8 mouse cellular contexts compared by ENCODE assay signal in the genomic region with DNA sequence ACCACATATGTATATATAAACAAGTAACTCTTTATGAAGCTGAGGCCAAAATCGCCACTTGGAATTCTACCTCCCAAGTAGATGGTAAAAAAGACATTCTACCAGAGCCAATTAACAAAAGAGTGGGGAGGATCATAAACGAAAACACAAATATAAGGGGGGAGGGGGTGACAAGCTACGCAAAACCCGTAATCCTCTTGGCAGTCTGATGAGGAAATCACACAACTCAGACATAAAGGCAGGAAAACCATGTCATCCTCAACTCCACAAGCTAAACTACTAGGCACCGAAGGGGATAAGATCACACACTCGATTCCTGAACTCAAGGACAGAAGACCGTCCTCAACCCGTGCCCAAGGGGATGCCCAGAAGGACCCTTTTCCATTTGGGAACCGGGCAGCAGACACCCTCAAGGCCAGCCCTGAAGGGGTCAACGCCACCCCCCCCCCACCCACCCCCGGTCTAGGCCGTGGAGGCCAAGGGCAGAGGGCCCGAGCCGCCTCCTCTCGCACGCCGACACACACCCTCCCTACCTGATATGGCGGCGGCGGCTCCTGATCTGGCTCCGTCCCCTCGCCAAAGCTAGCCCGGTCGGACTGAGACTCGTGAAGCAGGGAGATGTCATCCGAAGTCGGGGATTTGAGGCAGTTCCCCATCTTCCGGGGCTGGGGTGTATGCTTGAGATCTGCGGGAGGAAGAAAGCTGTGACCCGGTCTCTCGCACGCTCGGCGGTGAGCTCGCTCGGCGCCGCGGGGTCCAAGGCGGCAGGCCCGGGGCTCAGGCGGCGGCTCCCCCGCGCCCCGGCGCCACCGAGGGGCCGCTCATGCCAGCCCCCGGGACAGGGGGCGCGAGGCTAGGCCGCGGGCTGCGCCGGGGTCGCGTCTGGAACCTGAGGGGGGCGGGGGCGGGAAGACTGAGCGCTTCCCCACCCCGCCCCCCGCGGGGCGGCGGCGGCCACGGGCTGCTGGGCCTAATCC. TPM values are rescaled to one million over a fixed set of nuclear protein-coding genes. Genes with fewer than 3 reads are reported as not detected.
DNase-seq lines count a peak whose midpoint lies in the region; ATAC-seq lines count a peak whose summit lies in the region.

No protein-coding gene starts in this region.

- no peaks in the 10 kb centered on the region for H3K36me3 ChIP-seq in hindbrain, embryonic 11.5 days (ENCODE audit: control insufficient read depth, insufficient read depth, low read length)

- under 1% methylated on average over 34 of the region's 68 CpGs for WGBS in hindbrain, embryonic 11.5 days

- ATAC-seq in frontal cortex, adult (ENCODE audit: low TSS enrichment), result peak; percentile 50
- ATAC-seq in hindbrain, embryonic 11.5 days (ENCODE audit: low FRiP score), result peak; percentile 89

- H3K4me2 ChIP-seq in hindbrain, embryonic 11.5 days (replicated peaks; ENCODE audit: low read depth, low read length), result peak overlapping the region; percentile 60

- 0 out of 2 replicates have a peak, but pooled peaks cover 3% of the 10 kb centered on the region for H3K4me1 ChIP-seq in hindbrain, embryonic 11.5 days (replicated peaks; ENCODE audit: control insufficient read depth, insufficient read depth, low read length)

- H3K27ac ChIP-seq in hindbrain, embryonic 11.5 days (ENCODE audit: low read depth, low read length), result peak overlapping the region; percentile 95

- peak; percentile 61 for DNase-seq in NIH3T3 (ENCODE audit: low read depth)
- peak; percentile 59 for DNase-seq in cerebellum, adult 9-10 months
- peak; percentile 73 for DNase-seq in hindbrain, embryonic 11.5 days (ENCODE audit: low spot score)
- peak; percentile 33 to 44 for DNase-seq in layer of hippocampus, postnatal 25 days (ENCODE audit: extremely low spot score in 1 of 2, low spot score in 1 of 2)
- peak; percentile 39 for DNase-seq in lung, postnatal 36 days
- peak; percentile 46 for DNase-seq in right cerebral cortex, postnatal 14 days
- peak; percentile 34 to 63 for DNase-seq in urinary bladder, postnatal 4 days (ENCODE audit: low spot score in 2 of 2)

- no peaks in the 10 kb centered on the region for H3K27me3 ChIP-seq in hindbrain, embryonic 11.5 days (ENCODE audit: control insufficient read depth, insufficient read depth, low read length)

- H3K9me3 ChIP-seq in hindbrain, embryonic 11.5 days (ENCODE audit: control insufficient read depth, low read length), result no peaks in the 10 kb centered on the region

- H3K4me3 ChIP-seq in hindbrain, embryonic 11.5 days (ENCODE audit: low read depth, low read length), result peak overlapping the region; percentile 82

- H3K9ac ChIP-seq in hindbrain, embryonic 11.5 days (ENCODE audit: low read depth, low read length), result peak overlapping the region; percentile 98

RNA-seq across cellular contexts. Expression of a gene that starts 8.7 kb away (rescaled TPM):
- polyA plus RNA-seq in hindbrain, embryonic 11.5 days (2014; fragmentation: Nextera tagmentation; extraction: Ambion mirVana), result 56.6 and 63.9 TPM in 2 replicates
- total RNA-seq in layer of hippocampus, postnatal 25 days (2021), result 100 to 1,000 TPM; 164 to 182 TPM

RNA-seq across cellular contexts. Expression of a gene that starts 55.2 kb away (rescaled TPM):
- not detected in 2 replicates for polyA plus RNA-seq in hindbrain, embryonic 11.5 days (2014; fragmentation: Nextera tagmentation; extraction: Ambion mirVana)
- not detected for total RNA-seq in layer of hippocampus, postnatal 25 days (2021)

Comparison
In these comparisons a context has a peak if more than half of its experiments do, and no peak if none do; other contexts are left out.
1. Peak in every context shown above with its lines: DNase-seq, ATAC-seq, H3K4me3 ChIP-seq and H3K27ac ChIP-seq.